Mouse (Mus musculus) lung, postnatal 0 days (tissue): Measurements from ENCODE around the gene Arvcf. TPM values are rescaled to one million over a fixed set of nuclear protein-coding genes. Genes with fewer than 3 reads are reported as not detected.

Source experiments
- ATAC-seq: fragments of 200-750 bp; cut with Nextera tagmentation; 2 replicates; pipeline ENCODE4 v1.8.0; 2017; ENCODE audit warnings: moderate library complexity
- DNase-seq: peaks from one replicate; pipeline ENCODE4 v3.0.0-alpha.2; 2016; ENCODE audit warnings: low spot score
- H3K27ac ChIP-seq: fragments of 300-500 bp; sonication (generic); 2 replicates; pipeline ENCODE4 v1.5.1; 2014; ENCODE audit warnings: antibody characterized with exemption, mild to moderate bottlenecking, low read length, mixed read lengths
- H3K27me3 ChIP-seq: fragments of 300-500 bp; sonication (generic); replicated peaks from 2 replicates; pipeline ENCODE4 v1.6.1; 2014; ENCODE audit warnings: low read length, mixed read lengths; ENCODE audit not compliant: insufficient read depth
- H3K36me3 ChIP-seq: fragments of 300-500 bp; sonication (generic); 2 replicates; pipeline ENCODE4 v1.6.1; 2014; ENCODE audit warnings: low read length, mixed read lengths; ENCODE audit not compliant: insufficient read depth
- H3K4me1 ChIP-seq: fragments of 300-500 bp; sonication (generic); 2 replicates; pipeline ENCODE4 v1.6.1; 2014; ENCODE audit warnings: antibody characterized with exemption, low read depth, low read length, mixed read lengths; ENCODE audit not compliant: insufficient read depth
- H3K4me2 ChIP-seq: fragments of 300-500 bp; sonication (generic); replicated peaks from 2 replicates; pipeline ENCODE4 v1.6.1; 2014; ENCODE audit warnings: low read depth, mild to moderate bottlenecking, low read length, moderate library complexity, mixed read lengths
- H3K4me3 ChIP-seq: fragments of 300-500 bp; sonication (generic); 2 replicates; pipeline ENCODE4 v1.5.1; 2014; ENCODE audit warnings: low read depth, low read length
- H3K9ac ChIP-seq: fragments of 300-500 bp; sonication (generic); replicated peaks from 2 replicates; pipeline ENCODE4 v1.6.1; 2014; ENCODE audit warnings: low read depth, mild to moderate bottlenecking
- H3K9me3 ChIP-seq: fragments of 300-500 bp; sonication (generic); 2 replicates; pipeline ENCODE4 v1.6.1; 2016; ENCODE audit warnings: low read length, mixed read lengths
- CTCF ChIP-seq: IDR thresholded peaks from 2 replicates; pipeline ENCODE4 v1.5.1; 2016; ENCODE audit warnings: antibody characterized with exemption, mild to moderate bottlenecking
- EP300 ChIP-seq: IDR thresholded peaks from 2 replicates; pipeline ENCODE4 v1.6.1; 2016; ENCODE audit warnings: antibody characterized with exemption, mild to moderate bottlenecking, control low read depth
- WGBS: fragments of 180-500 bp; shearing (Covaris S2); extraction: QIAGEN DNeasy Blood & Tissue Kit; methylation state at CpG from one replicate; pipeline ENCODE4 v1.1.7; 2014; 5-methylcytosine and 5-hydroxymethylcytosine counted together
- polyA plus RNA-seq: library from polyadenylated mRNA; unstranded; fragments of >200 nt; fragmentation: Nextera tagmentation; extraction: Ambion mirVana; gene quantifications from 2 replicates; pipeline ENCODE4 v1.2.1, GENCODE M21; 2015

Gene Arvcf
- polyA plus RNA-seq, 1 experiment from 2014 or later, result 14.6 TPM

GRCm38 (mm10) chr16:18325741-18326140 lies 22.2 kb upstream of the Arvcf start:
- no peaks in the 10 kb centered on the region for H3K27me3 ChIP-seq
- no peaks in the 10 kb centered on the region for H3K4me1 ChIP-seq
- ATAC-seq (no peak), DNase-seq (no peak)
- H3K4me2 ChIP-seq, result no peak overlapping the region
- H3K27ac ChIP-seq, result no peak overlapping the region
- H3K9me3 ChIP-seq, result no peaks in the 10 kb centered on the region
- TF ChIP-seq EP300 (no peak), CTCF (no peak)
- 54% methylated on average over 4 of the region's 4 CpGs for WGBS
- no peaks in the 10 kb centered on the region for H3K36me3 ChIP-seq
- no peak overlapping the region for H3K4me3 ChIP-seq
- H3K9ac ChIP-seq, result no peak overlapping the region

- WGBS, result 90% methylated on average over 9 of the region's 9 CpGs
These were observed 20.0 kb upstream of the Arvcf start for GRCm38 (mm10) chr16:18327936-18328335.

GRCm38 (mm10) chr16:18328524-18328923 lies 19.5 kb upstream of the Arvcf start:
- TF ChIP-seq CTCF (no peak), EP300 (no peak)
- Histone ChIP-seq H3K4me2 (no peak overlapping the region), H3K4me3 (no peak overlapping the region), H3K27me3 (no peaks in the 10 kb centered on the region), H3K9me3 (no peaks in the 10 kb centered on the region), H3K9ac (no peak overlapping the region), H3K27ac (no peak overlapping the region), H3K36me3 (no peaks in the 10 kb centered on the region), H3K4me1 (no peaks in the 10 kb centered on the region)
- no peak for DNase-seq
- no peak for ATAC-seq
- 47% methylated on average over 1 of the region's 1 CpGs for WGBS

More at GRCm38 (mm10) chr16:18327936-18328335, 20.0 kb upstream of the Arvcf start:
- Histone ChIP-seq H3K9me3 (no peaks in the 10 kb centered on the region), H3K36me3 (no peaks in the 10 kb centered on the region), H3K4me3 (no peak overlapping the region), H3K4me1 (no peaks in the 10 kb centered on the region), H3K27me3 (no peaks in the 10 kb centered on the region), H3K9ac (no peak overlapping the region), H3K27ac (no peak overlapping the region), H3K4me2 (no peak overlapping the region)
- TF ChIP-seq CTCF, result no peak
- TF ChIP-seq EP300, result no peak
- no peak for ATAC-seq
- no peak for DNase-seq

GRCm38 (mm10) chr16:18333976-18334375 lies 14.0 kb upstream of the Arvcf start:
- Histone ChIP-seq H3K27ac (no peak overlapping the region), H3K9ac (no peak overlapping the region), H3K36me3 (no peaks in the 10 kb centered on the region), H3K4me3 (no peak overlapping the region), H3K4me2 (no peak overlapping the region), H3K27me3 (no peaks in the 10 kb centered on the region), H3K9me3 (no peaks in the 10 kb centered on the region), H3K4me1 (0 out of 2 replicates have a peak, but pooled peaks cover 4% of the 10 kb centered on the region)
- DNase-seq (peak; percentile 25), ATAC-seq (no peak)
- no peak for TF ChIP-seq CTCF
- TF ChIP-seq EP300, result no peak
- 61% methylated on average over 3 of the region's 3 CpGs for whole genome bisulfite sequencing

- DNase-seq (no peak), ATAC-seq (no peak)
- Histone ChIP-seq H3K4me3 (no peak overlapping the region), H3K4me1 (0 out of 2 replicates have a peak, but pooled peaks cover 4% of the 10 kb centered on the region), H3K36me3 (no peaks in the 10 kb centered on the region), H3K4me2 (no peak overlapping the region), H3K27me3 (no peaks in the 10 kb centered on the region), H3K9me3 (no peaks in the 10 kb centered on the region), H3K9ac (no peak overlapping the region), H3K27ac (no peak overlapping the region)
- TF ChIP-seq EP300 (no peak), CTCF (no peak)
- WGBS, result 96% methylated on average over 3 of the region's 3 CpGs
These were observed 12.0 kb upstream of the Arvcf start for GRCm38 (mm10) chr16:18335981-18336380.

- no peak overlapping the region for H3K9ac ChIP-seq
- DNase-seq, result no peak
- no peak overlapping the region for H3K4me3 ChIP-seq
- peaks cover 7% of the 10 kb centered on the region; the same call in 1 of the 2 replicates for H3K4me1 ChIP-seq
- WGBS, result 77% methylated on average over 4 of the region's 4 CpGs
- H3K27ac ChIP-seq, result no peak overlapping the region
- no peak for ATAC-seq
- H3K27me3 ChIP-seq, result no peaks in the 10 kb centered on the region
- H3K36me3 ChIP-seq, result no peaks in the 10 kb centered on the region
- TF ChIP-seq EP300 (no peak), CTCF (no peak)
- no peak overlapping the region for H3K4me2 ChIP-seq
- H3K9me3 ChIP-seq, result no peaks in the 10 kb centered on the region
These were observed 10.7 kb upstream of the Arvcf start for GRCm38 (mm10) chr16:18337261-18337660.

GRCm38 (mm10) chr16:18339866-18340265 lies 8.1 kb upstream of the Arvcf start:
- H3K9me3 ChIP-seq, result no peaks in the 10 kb centered on the region
- TF ChIP-seq EP300 (peak; percentile 92), CTCF (no peak)
- WGBS, result 38% methylated on average over 1 of the region's 1 CpGs
- H3K36me3 ChIP-seq, result no peaks in the 10 kb centered on the region
- H3K4me2 ChIP-seq, result no peak overlapping the region
- no peak overlapping the region for H3K4me3 ChIP-seq
- H3K4me1 ChIP-seq, result peaks cover 9% of the 10 kb centered on the region; the same call in 1 of the 2 replicates
- ATAC-seq (peak; percentile 63), DNase-seq (peak; percentile 89)
- peak overlapping the region; percentile 9 for H3K27ac ChIP-seq
- H3K9ac ChIP-seq, result no peak overlapping the region
- no peaks in the 10 kb centered on the region for H3K27me3 ChIP-seq
